Mouse (Mus musculus) cortical plate, adult 2 months (tissue): Measurements from ENCODE around the gene Plekha4.
"Not testable (repeated sequence)": the region's sequence is repeated elsewhere in the genome, so short reads cannot be mapped to it uniquely, and the experiment has no call there.

Source experiments
- CTCF ChIP-seq: fragments of 200-500 bp; IDR thresholded peaks from 2 replicates; pipeline ENCODE4 v1.5.1; 2011; ENCODE audit warnings: mild to moderate bottlenecking, control low read depth, low read length; ENCODE audit not compliant: insufficient read depth; ENCODE audit errors: extremely low read depth
- POLR2A ChIP-seq: fragments of 200-500 bp; IDR thresholded peaks from 2 replicates; pipeline ENCODE4 v1.6.1; 2011; ENCODE audit warnings: mild to moderate bottlenecking, low read length, control low read depth; ENCODE audit not compliant: insufficient read depth; ENCODE audit errors: extremely low read depth

- not testable (repeated sequence) for TF ChIP-seq POLR2A, CTCF
Observed at GRCm38 (mm10) chr7:45480310-45480709, 45.8 kb upstream of the Plekha4 start.
